Mouse (Mus musculus) neural tube, embryonic 14.5 days (tissue): ENCODE data around the gene Adm2. TPM values are rescaled to one million over a fixed set of nuclear protein-coding genes. Genes with fewer than 3 reads are reported as not detected.

Source experiments
- ATAC-seq: fragments of 200-750 bp; cut with Nextera tagmentation; 2 replicates; pipeline ENCODE4 v1.8.0; 2017; ENCODE audit warnings: low read depth, mild to moderate bottlenecking, moderate TSS enrichment, moderate library complexity
- H3K27ac ChIP-seq: fragments of 300-500 bp; sonication (generic); 2 replicates; pipeline ENCODE4 v1.5.1; 2014; ENCODE audit warnings: low read depth, mild to moderate bottlenecking, control low read depth, low read length, moderate library complexity, mixed read lengths
- H3K27me3 ChIP-seq: fragments of 300-500 bp; sonication (generic); 2 replicates; pipeline ENCODE4 v1.6.1; 2014; ENCODE audit warnings: low read length; ENCODE audit not compliant: control insufficient read depth, insufficient read depth
- H3K36me3 ChIP-seq: fragments of 300-500 bp; sonication (generic); 2 replicates; pipeline ENCODE4 v1.6.1; 2014; ENCODE audit warnings: low read length, mixed read lengths; ENCODE audit not compliant: control insufficient read depth, insufficient read depth
- H3K4me1 ChIP-seq: fragments of 300-500 bp; sonication (generic); 2 replicates; pipeline ENCODE4 v1.6.1; 2014; ENCODE audit warnings: low read length; ENCODE audit not compliant: control insufficient read depth, insufficient read depth
- H3K4me2 ChIP-seq: fragments of 300-500 bp; sonication (generic); 2 replicates; pipeline ENCODE4 v1.6.1; 2014; ENCODE audit warnings: mild to moderate bottlenecking, low read depth, low read length, control low read depth
- H3K4me3 ChIP-seq: fragments of 300-500 bp; sonication (generic); 2 replicates; pipeline ENCODE4 v1.5.1; 2014; ENCODE audit warnings: low read depth, low read length, control low read depth, mixed read lengths
- H3K9ac ChIP-seq: fragments of 300-500 bp; sonication (generic); replicated peaks from 2 replicates; pipeline ENCODE4 v1.6.1; 2014; ENCODE audit warnings: low read depth, mild to moderate bottlenecking, control low read depth, low read length, mixed read lengths
- H3K9me3 ChIP-seq: fragments of 300-500 bp; sonication (generic); 2 replicates; pipeline ENCODE4 v1.6.1; 2016; ENCODE audit warnings: low read length; ENCODE audit not compliant: control insufficient read depth
- WGBS: fragments of 180-500 bp; shearing (Covaris S2); extraction: QIAGEN DNeasy Blood & Tissue Kit; methylation state at CpG from one replicate; pipeline ENCODE4 v1.1.7; 2014; 5-methylcytosine and 5-hydroxymethylcytosine counted together
- polyA plus RNA-seq: library from polyadenylated mRNA; unstranded; fragments of >200 nt; fragmentation: Nextera tagmentation; extraction: Ambion mirVana; gene quantifications from 2 replicates; pipeline ENCODE4 v1.2.1, GENCODE M21; 2014

Adm2 gene
- polyA plus RNA-seq, 1 experiment from 2014 or later, result not detected

- WGBS, result 90% methylated on average over 3 of the region's 3 CpGs
- no peak overlapping the region for H3K4me3 ChIP-seq
- H3K27me3 ChIP-seq, result no peaks in the 10 kb centered on the region
- no peak for ATAC-seq
- H3K9me3 ChIP-seq, result no peaks in the 10 kb centered on the region
- H3K4me2 ChIP-seq, result no peak overlapping the region
- no peaks in the 10 kb centered on the region for H3K4me1 ChIP-seq
- H3K9ac ChIP-seq, result no peak overlapping the region
- H3K27ac ChIP-seq, result no peak overlapping the region
- H3K36me3 ChIP-seq, result no peaks in the 10 kb centered on the region
Measured at GRCm38 (mm10) chr15:89340136-89340535, 17.6 kb downstream of the Adm2 start.

- Histone ChIP-seq H3K27me3 (no peaks in the 10 kb centered on the region), H3K4me3 (no peak overlapping the region), H3K4me1 (no peaks in the 10 kb centered on the region), H3K27ac (no peak overlapping the region), H3K9me3 (no peaks in the 10 kb centered on the region), H3K4me2 (no peak overlapping the region), H3K36me3 (no peaks in the 10 kb centered on the region), H3K9ac (no peak overlapping the region)
- WGBS, result 47% methylated on average over 1 of the region's 1 CpGs
- no peak for ATAC-seq
Measured at GRCm38 (mm10) chr15:89341678-89342077, 19.2 kb downstream of the Adm2 start.

DNA sequence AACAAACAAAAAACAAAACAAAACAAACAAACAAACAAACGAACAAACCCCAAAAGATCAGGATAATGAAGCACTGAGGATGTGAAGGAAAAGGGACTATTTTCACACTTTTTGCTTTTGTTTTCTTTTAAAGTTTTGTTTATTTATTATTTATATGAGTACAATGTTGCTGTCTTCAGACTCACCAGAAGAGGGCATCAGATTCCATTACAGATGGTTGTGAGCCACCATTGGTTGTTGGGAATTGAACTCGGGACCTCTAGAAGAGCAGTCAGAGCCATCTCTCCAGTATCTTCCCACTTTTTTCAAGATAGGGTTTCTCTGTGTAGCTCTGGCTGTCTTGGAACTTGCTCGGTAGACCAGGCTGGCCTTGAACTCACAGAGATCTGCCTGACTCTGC is 20.8 kb downstream of the Adm2 start:
- Histone ChIP-seq H3K4me1 (no peaks in the 10 kb centered on the region), H3K27ac (no peak overlapping the region), H3K27me3 (no peaks in the 10 kb centered on the region), H3K36me3 (no peaks in the 10 kb centered on the region), H3K9me3 (no peaks in the 10 kb centered on the region), H3K4me2 (no peak overlapping the region), H3K9ac (no peak overlapping the region), H3K4me3 (no peak overlapping the region)
- 97% methylated on average over 3 of the region's 3 CpGs for WGBS
- ATAC-seq, result no peak

- Histone ChIP-seq H3K4me1 (peaks cover 8% of the 10 kb centered on the region; the same call in 1 of the 2 replicates), H3K4me3 (no peak overlapping the region), H3K4me2 (no peak overlapping the region), H3K9me3 (no peaks in the 10 kb centered on the region), H3K9ac (no peak overlapping the region), H3K27me3 (no peaks in the 10 kb centered on the region), H3K36me3 (peaks cover 21% of the 10 kb centered on the region), H3K27ac (no peak overlapping the region)
- ATAC-seq, result no peak
- WGBS, result 93% methylated on average over 5 of the region's 5 CpGs
Measured at GRCm38 (mm10) chr15:89350447-89350846, 27.9 kb downstream of the Adm2 start.

- 94% methylated on average over 15 of the region's 15 CpGs for WGBS
- Histone ChIP-seq H3K27me3 (no peaks in the 10 kb centered on the region), H3K4me1 (peaks cover 8% of the 10 kb centered on the region; the same call in 1 of the 2 replicates), H3K9me3 (no peaks in the 10 kb centered on the region), H3K36me3 (peaks cover 21% of the 10 kb centered on the region), H3K4me2 (no peak overlapping the region), H3K4me3 (no peak overlapping the region), H3K9ac (no peak overlapping the region), H3K27ac (no peak overlapping the region)
- ATAC-seq, result no peak
Measured at GRCm38 (mm10) chr15:89351302-89351701, 28.8 kb downstream of the Adm2 start.

DNA sequence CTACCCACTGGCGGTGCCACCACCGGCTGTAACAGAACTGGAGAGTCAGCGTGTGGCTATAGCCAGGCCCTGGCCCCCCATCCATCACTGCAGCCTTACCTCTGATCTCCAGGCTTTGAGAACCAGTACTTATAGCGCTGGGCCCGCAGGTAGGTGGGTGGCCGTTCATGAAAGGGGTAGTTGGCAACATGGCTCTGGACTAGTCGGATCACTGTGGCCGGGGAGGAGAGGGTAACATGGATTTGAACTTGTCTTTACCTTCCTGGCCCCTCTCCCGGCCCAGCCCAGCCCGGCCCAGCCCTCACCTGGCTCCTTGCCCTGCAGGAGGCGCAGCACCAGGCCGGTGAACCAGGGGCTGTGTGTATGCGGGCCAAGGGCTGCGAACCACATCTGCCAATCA is 29.5 kb downstream of the Adm2 start:
- no peak overlapping the region for H3K4me3 ChIP-seq
- ATAC-seq, result no peak
- H3K9ac ChIP-seq, result no peak overlapping the region
- peaks cover 8% of the 10 kb centered on the region; the same call in 1 of the 2 replicates for H3K4me1 ChIP-seq
- H3K27me3 ChIP-seq, result no peaks in the 10 kb centered on the region
- no peak overlapping the region for H3K27ac ChIP-seq
- H3K9me3 ChIP-seq, result no peaks in the 10 kb centered on the region
- peaks cover 21% of the 10 kb centered on the region for H3K36me3 ChIP-seq
- 95% methylated on average over 14 of the region's 14 CpGs for WGBS
- no peak overlapping the region for H3K4me2 ChIP-seq

DNA sequence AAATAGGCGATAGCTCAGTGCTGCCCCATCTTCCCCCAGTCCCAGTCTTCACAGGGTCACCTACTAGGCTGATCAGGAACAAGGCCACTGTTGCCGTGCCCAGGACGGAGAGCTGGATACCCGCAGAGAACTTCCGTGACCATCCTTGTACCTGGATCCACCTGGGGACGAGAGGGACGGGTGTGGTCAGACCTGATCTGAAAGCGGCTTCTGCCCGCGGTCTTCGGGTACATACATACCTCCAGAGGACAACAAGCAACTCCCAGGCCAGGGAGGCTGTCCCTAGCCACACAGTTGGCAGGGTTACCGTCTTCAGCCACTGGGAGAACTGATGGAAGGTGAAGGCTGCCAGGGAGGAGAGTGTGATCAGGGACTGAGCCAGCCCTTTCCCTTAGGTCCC is 30.3 kb downstream of the Adm2 start:
- H3K4me2 ChIP-seq, result no peak overlapping the region
- H3K27ac ChIP-seq, result no peak overlapping the region
- no peak overlapping the region for H3K9ac ChIP-seq
- 94% methylated on average over 12 of the region's 12 CpGs for WGBS
- H3K4me3 ChIP-seq, result no peak overlapping the region
- no peak for ATAC-seq
- H3K9me3 ChIP-seq, result no peaks in the 10 kb centered on the region
- H3K4me1 ChIP-seq, result peaks cover 8% of the 10 kb centered on the region; the same call in 1 of the 2 replicates
- H3K27me3 ChIP-seq, result no peaks in the 10 kb centered on the region
- peaks cover 21% of the 10 kb centered on the region for H3K36me3 ChIP-seq

- Histone ChIP-seq H3K4me1 (peaks cover 8% of the 10 kb centered on the region; the same call in 1 of the 2 replicates), H3K27ac (no peak overlapping the region), H3K36me3 (peaks cover 21% of the 10 kb centered on the region), H3K9ac (no peak overlapping the region), H3K27me3 (no peaks in the 10 kb centered on the region), H3K4me3 (no peak overlapping the region), H3K9me3 (no peaks in the 10 kb centered on the region), H3K4me2 (peak overlapping the region; percentile 79; the same call in 1 of the 2 replicates)
- ATAC-seq, result no peak
- 93% methylated on average over 16 of the region's 16 CpGs for WGBS
Measured at GRCm38 (mm10) chr15:89353837-89354236, 31.3 kb downstream of the Adm2 start.

DNA sequence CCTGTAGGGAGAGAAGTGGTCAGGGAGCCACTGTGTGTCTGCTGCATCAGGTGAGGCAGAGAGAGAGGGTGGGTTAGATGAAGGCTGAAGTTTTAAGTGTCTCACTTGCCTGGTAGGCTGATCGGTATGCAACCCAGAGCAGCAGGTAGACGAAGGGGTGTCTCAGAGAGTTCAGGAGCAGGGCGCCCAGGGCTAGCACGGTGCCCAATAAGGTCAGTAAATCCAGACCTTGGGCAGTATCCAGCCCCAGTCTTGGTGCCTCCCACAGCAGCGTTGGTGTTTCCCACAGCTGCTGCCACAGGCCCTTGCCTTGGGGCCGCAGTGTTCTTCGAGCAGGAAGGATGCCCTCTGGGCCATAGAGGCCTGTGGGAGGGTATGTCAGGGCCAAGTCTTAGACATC is 31.9 kb downstream of the Adm2 start:
- H3K27me3 ChIP-seq, result no peaks in the 10 kb centered on the region
- no peaks in the 10 kb centered on the region for H3K9me3 ChIP-seq
- H3K27ac ChIP-seq, result no peak overlapping the region
- peaks cover 8% of the 10 kb centered on the region; the same call in 1 of the 2 replicates for H3K4me1 ChIP-seq
- 83% methylated on average over 7 of the region's 7 CpGs for whole genome bisulfite sequencing
- H3K9ac ChIP-seq, result peak overlapping the region; percentile 72; the same call in 1 of the 2 replicates
- peak overlapping the region; percentile 78 for H3K4me3 ChIP-seq
- peaks cover 21% of the 10 kb centered on the region for H3K36me3 ChIP-seq
- ATAC-seq, result 0 out of 2 replicates have a peak, but pooled peaks have one; percentile 9
- H3K4me2 ChIP-seq, result peak overlapping the region; percentile 79
